ENCODE assay signal across 8 mouse cellular contexts in genomic region chr8:122375751-122376364, GRCm38 (mm10). TPM values are rescaled to one million over a fixed set of nuclear protein-coding genes. Genes with fewer than 3 reads are reported as not detected.
A peak's percentile ranks its signal among the peaks of the same experiment; 100 is the strongest.
DNase-seq lines count a peak whose midpoint lies in the region; ATAC-seq lines count a peak whose summit lies in the region.

No protein-coding gene starts in this region.

- H3K9ac ChIP-seq in neural tube, embryonic 11.5 days (ENCODE audit: low read length) = no peak overlapping the region
- no peak overlapping the region for H3K9ac ChIP-seq in limb, embryonic 12.5 days (replicated peaks)

- no peaks in the 10 kb centered on the region for H3K9me3 ChIP-seq in neural tube, embryonic 11.5 days (ENCODE audit: control insufficient read depth, low read length)
- no peaks in the 10 kb centered on the region for H3K9me3 ChIP-seq in forebrain, embryonic 10.5 days
- no peaks in the 10 kb centered on the region for H3K9me3 ChIP-seq in limb, embryonic 12.5 days

- peaks cover 6% of the 10 kb centered on the region; the same call in 1 of the 2 replicates for H3K4me1 ChIP-seq in neural tube, embryonic 11.5 days (ENCODE audit: control insufficient read depth, insufficient read depth, low read length)
- H3K4me1 ChIP-seq in forebrain, embryonic 10.5 days = peaks cover 32% of the 10 kb centered on the region
- peaks cover 23% of the 10 kb centered on the region for H3K4me1 ChIP-seq in limb, embryonic 12.5 days (replicated peaks)

- H3K27ac ChIP-seq in neural tube, embryonic 11.5 days (ENCODE audit: low read depth, low read length) = no peak overlapping the region
- H3K27ac ChIP-seq in forebrain, embryonic 10.5 days = peak overlapping the region; percentile 96
- no peak overlapping the region for H3K27ac ChIP-seq in limb, embryonic 12.5 days

- H3K4me2 ChIP-seq in neural tube, embryonic 11.5 days (ENCODE audit: low read depth) = peak overlapping the region; percentile 40
- H3K4me2 ChIP-seq in limb, embryonic 12.5 days = peak overlapping the region; percentile 87

- DNase-seq in neural tube, embryonic 11.5 days (ENCODE audit: low spot score) = no peak
- DNase-seq in neural tube, embryonic 10.5 days (ENCODE audit: extremely low spot score, low spot score) = no peak
- no peak for DNase-seq in forebrain, embryonic 10.5 days (ENCODE audit: extremely low spot score, low spot score)
- peak; percentile 23 for DNase-seq in splenic B cell, adult 2 months (ENCODE audit: low read depth, low spot score)
- DNase-seq in right cerebral cortex, postnatal 25 days = no peak
- no peak for DNase-seq in thymus, postnatal 14 days
- DNase-seq in thymus, postnatal 10 days (ENCODE audit: low spot score in 2 of 2) = no peak

- ATAC-seq in neural tube, embryonic 11.5 days (ENCODE audit: insufficient read depth, low FRiP score, low TSS enrichment) = no peak; the same call in none of the 2 replicates
- peak; percentile 6; the same call in 1 of the 2 replicates for ATAC-seq in limb, embryonic 12.5 days (ENCODE audit: insufficient number of reproducible peaks, insufficient read depth, low FRiP score, low TSS enrichment, low read depth)

- H3K4me3 ChIP-seq in neural tube, embryonic 11.5 days (ENCODE audit: low read depth, low read length) = peak overlapping the region; percentile 97
- peak overlapping the region; percentile 89 for H3K4me3 ChIP-seq in forebrain, embryonic 10.5 days
- H3K4me3 ChIP-seq in limb, embryonic 12.5 days (replicated peaks) = peak overlapping the region; percentile 89

- 25% methylated on average over 12 of the region's 13 CpGs for WGBS in neural tube, embryonic 11.5 days
- 32% methylated on average over 13 of the region's 13 CpGs for WGBS in forebrain, embryonic 10.5 days
- WGBS in limb, embryonic 12.5 days = 27% methylated on average over 13 of the region's 13 CpGs

- H3K36me3 ChIP-seq in neural tube, embryonic 11.5 days (ENCODE audit: control insufficient read depth, insufficient read depth, low read length) = no peaks in the 10 kb centered on the region; the same call in 1 of the 2 replicates
- peaks cover 31% of the 10 kb centered on the region for H3K36me3 ChIP-seq in forebrain, embryonic 10.5 days (replicated peaks)
- peaks cover 27% of the 10 kb centered on the region for H3K36me3 ChIP-seq in limb, embryonic 12.5 days
- peaks cover 3% of the 10 kb centered on the region for H3K36me3 ChIP-seq in splenic B cell, adult 2 months (ENCODE audit: control insufficient read depth, insufficient read depth, low read length, poor library complexity, severe bottlenecking)

- H3K27me3 ChIP-seq in neural tube, embryonic 11.5 days (ENCODE audit: control insufficient read depth, insufficient read depth, low read length) = no peaks in the 10 kb centered on the region
- no peaks in the 10 kb centered on the region for H3K27me3 ChIP-seq in forebrain, embryonic 10.5 days (ENCODE audit: poor library complexity, severe bottlenecking)
- no peaks in the 10 kb centered on the region for H3K27me3 ChIP-seq in limb, embryonic 12.5 days
- no peaks in the 10 kb centered on the region for H3K27me3 ChIP-seq in splenic B cell, adult 2 months (ENCODE audit: control insufficient read depth, insufficient read depth, low read length, poor library complexity, severe bottlenecking)

RNA-seq across cellular contexts. Expression of gene Zc3h18, which starts 0.6 kb away (rescaled TPM):
- 40.5 and 41.5 TPM in 2 replicates for polyA plus RNA-seq in neural tube, embryonic 11.5 days (2014; fragmentation: Nextera tagmentation; extraction: Ambion mirVana)
- 73.2 and 81.1 TPM in 2 replicates for polyA plus RNA-seq in forebrain, embryonic 10.5 days (2016; fragmentation: Nextera tagmentation; extraction: Ambion mirVana)
- polyA plus RNA-seq in limb, embryonic 12.5 days (2016; fragmentation: Nextera tagmentation; extraction: Ambion mirVana) = 76.7 and 76.9 TPM in 2 replicates

RNA-seq across cellular contexts. Expression of gene Trhr2, which starts 15.3 kb away (rescaled TPM):
- not detected in 2 replicates for polyA plus RNA-seq in neural tube, embryonic 11.5 days (2014; fragmentation: Nextera tagmentation; extraction: Ambion mirVana)
- not detected in 2 replicates for polyA plus RNA-seq in forebrain, embryonic 10.5 days (2016; fragmentation: Nextera tagmentation; extraction: Ambion mirVana)
- polyA plus RNA-seq in limb, embryonic 12.5 days (2016; fragmentation: Nextera tagmentation; extraction: Ambion mirVana) = not detected in 2 replicates

RNA-seq across cellular contexts. Expression of gene Il17c, which starts 46.0 kb away (rescaled TPM):
- 0.57 TPM in 1 of 2 replicates, not detected in the other for polyA plus RNA-seq in neural tube, embryonic 11.5 days (2014; fragmentation: Nextera tagmentation; extraction: Ambion mirVana)
- 0.21 TPM in 1 of 2 replicates, not detected in the other for polyA plus RNA-seq in forebrain, embryonic 10.5 days (2016; fragmentation: Nextera tagmentation; extraction: Ambion mirVana)
- not detected in 2 replicates for polyA plus RNA-seq in limb, embryonic 12.5 days (2016; fragmentation: Nextera tagmentation; extraction: Ambion mirVana)

RNA-seq across cellular contexts. Expression of gene Cyba, which starts 56.9 kb away (rescaled TPM):
- polyA plus RNA-seq in neural tube, embryonic 11.5 days (2014; fragmentation: Nextera tagmentation; extraction: Ambion mirVana) = 52.5 and 57.7 TPM in 2 replicates
- 70.0 and 75.7 TPM in 2 replicates for polyA plus RNA-seq in forebrain, embryonic 10.5 days (2016; fragmentation: Nextera tagmentation; extraction: Ambion mirVana)
- 101 and 104 TPM in 2 replicates for polyA plus RNA-seq in limb, embryonic 12.5 days (2016; fragmentation: Nextera tagmentation; extraction: Ambion mirVana)
